Mouse (Mus musculus) limb, embryonic 15.5 days (tissue): ENCODE results near the gene Fam3c. TPM values are rescaled to one million over a fixed set of nuclear protein-coding genes. Genes with fewer than 3 reads are reported as not detected.

Experiments
- ATAC-seq: fragments of 200-750 bp; cut with Nextera tagmentation; 2 replicates; pipeline ENCODE4 v1.8.0; 2017; ENCODE audit warnings: low read depth, moderate TSS enrichment; ENCODE audit not compliant: insufficient number of reproducible peaks, low FRiP score, low TSS enrichment
- H3K27ac ChIP-seq: fragments of 300-500 bp; sonication (generic); 2 replicates; pipeline ENCODE4 v1.5.1; 2015; ENCODE audit warnings: moderate library complexity, mild to moderate bottlenecking, inconsistent platforms
- H3K27me3 ChIP-seq: fragments of 300-500 bp; sonication (generic); 2 replicates; pipeline ENCODE4 v1.6.1; 2015; ENCODE audit warnings: inconsistent platforms
- H3K36me3 ChIP-seq: fragments of 300-500 bp; sonication (generic); 2 replicates; pipeline ENCODE4 v1.6.1; 2015; ENCODE audit warnings: inconsistent platforms
- H3K4me1 ChIP-seq: fragments of 300-500 bp; sonication (generic); 2 replicates; pipeline ENCODE4 v1.6.1; 2015; ENCODE audit warnings: inconsistent platforms
- H3K4me2 ChIP-seq: fragments of 300-500 bp; sonication (generic); 2 replicates; pipeline ENCODE4 v1.6.1; 2015; ENCODE audit warnings: mild to moderate bottlenecking, inconsistent platforms
- H3K4me3 ChIP-seq: fragments of 300-500 bp; sonication (generic); 2 replicates; pipeline ENCODE4 v1.5.1; 2015; ENCODE audit warnings: mild to moderate bottlenecking, inconsistent platforms
- H3K9ac ChIP-seq: fragments of 300-500 bp; sonication (generic); 2 replicates; pipeline ENCODE4 v1.6.1; 2015; ENCODE audit warnings: inconsistent platforms
- H3K9me3 ChIP-seq: fragments of 300-500 bp; sonication (generic); 2 replicates; pipeline ENCODE4 v1.6.1; 2016; ENCODE audit warnings: inconsistent platforms
- WGBS: fragments of 180-500 bp; shearing (Covaris S2); methylation state at CpG from one replicate; pipeline ENCODE4 v1.1.7; 2015; 5-methylcytosine and 5-hydroxymethylcytosine counted together
- polyA plus RNA-seq: library from polyadenylated mRNA; unstranded; fragments of >200 nt; fragmentation: Nextera tagmentation; extraction: Ambion mirVana; gene quantifications from 2 replicates; pipeline ENCODE4 v1.2.1, GENCODE M21; 2015

Fam3c gene
- polyA plus RNA-seq, 1 experiment from 2014 or later: 64.3 TPM

GRCm38 (mm10) chr6:22258784-22259183 is 97.3 kb downstream of the Fam3c start:
- H3K4me1 ChIP-seq: no peaks in the 10 kb centered on the region
- H3K9ac ChIP-seq: no peak overlapping the region
- no peaks in the 10 kb centered on the region for H3K9me3 ChIP-seq
- no peaks in the 10 kb centered on the region for H3K27me3 ChIP-seq
- H3K27ac ChIP-seq: no peak overlapping the region
- no peak overlapping the region for H3K4me2 ChIP-seq
- no peak for ATAC-seq
- peaks cover 7% of the 10 kb centered on the region; the same call in 1 of the 2 replicates for H3K36me3 ChIP-seq
- WGBS: 57% methylated on average over 4 of the region's 4 CpGs
- H3K4me3 ChIP-seq: no peak overlapping the region

Other genes with a start within 250 kb of the Fam3c start
- gene Wnt16, start 68.0 kb downstream of the Fam3c start, polyA plus RNA-seq: 6.9 and 7.7 TPM in 2 replicates